Mouse (Mus musculus): ENCODE results near the gene Dlg2.

DNA sequence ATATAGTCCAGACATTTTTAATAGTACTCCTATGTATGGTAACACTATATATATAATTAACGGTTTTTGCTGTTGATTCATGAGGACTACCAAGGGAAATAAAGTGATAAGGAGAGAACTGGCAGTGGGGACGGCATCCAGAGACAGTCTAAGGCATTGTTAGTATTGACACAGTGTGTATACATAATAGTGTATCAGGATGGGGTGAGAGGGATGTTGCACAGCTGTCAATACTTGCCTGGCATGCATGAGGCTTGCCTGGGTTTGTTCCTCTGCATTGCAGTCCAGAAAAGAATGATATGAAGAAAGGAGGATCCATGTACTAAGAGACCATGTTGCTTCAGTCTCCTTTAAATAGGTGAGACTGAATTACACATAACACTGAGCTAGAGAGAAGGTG lies 1845.3 kb downstream of the Dlg2 start:
- TF ChIP-seq GATA1 (IDR thresholded peaks at IDR 0.05; ENCODE audit: borderline replicate concordance, low read length) = no peak
- TF ChIP-seq FLI1 (IDR thresholded peaks at IDR 0.05; ENCODE audit: low read length) = no peak
